Mouse (Mus musculus) ES-Bruce4 (cell line): Measurements from ENCODE around the gene C1qtnf6.

Source experiments
- CTCF ChIP-seq: IDR thresholded peaks from one replicate; pipeline ENCODE4 v1.8.1; 2011; ENCODE audit warnings: low read depth, low read length
- EP300 ChIP-seq: IDR thresholded peaks from 2 replicates; pipeline ENCODE4 v1.6.1; 2011; ENCODE audit warnings: low read depth, low read length; ENCODE audit not compliant: insufficient read depth
- POLR2A ChIP-seq: IDR thresholded peaks from one replicate; pipeline ENCODE4 v1.8.1; 2011; ENCODE audit warnings: low read length; ENCODE audit not compliant: insufficient read depth

- TF ChIP-seq POLR2A (no peak), CTCF (no peak), EP300 (no peak)
Observed at GRCm38 (mm10) chr15:78528726-78529411, 2.3 kb downstream of the C1qtnf6 start.
